ENCODE assay signal across 14 mouse cellular contexts in genomic region chr16:35311586-35311985, GRCm38 (mm10). TPM values are rescaled to one million over a fixed set of nuclear protein-coding genes. Genes with fewer than 3 reads are reported as not detected.
DNase-seq lines count a peak whose midpoint lies in the region; ATAC-seq lines count a peak whose summit lies in the region.
"Had no signal": no experiment of that assay in that cellular context is flagged by ENCODE, and none has a peak within 500 bp of the region (broad histone marks: within the 10 kb centered on the region; RNA-seq: fewer than 3 reads in every experiment).

No protein-coding gene starts in this region.

- H3K9ac ChIP-seq in hindbrain, embryonic 11.5 days (ENCODE audit: low read depth, low read length) = no peak overlapping the region
- H3K9ac ChIP-seq in forebrain, embryonic 14.5 days (ENCODE audit: low read length) = no peak overlapping the region
- H3K9ac ChIP-seq in midbrain, embryonic 14.5 days (replicated peaks; ENCODE audit: low read length) = no peak overlapping the region
- H3K9ac ChIP-seq: liver, embryonic 14.5 days; neural tube, embryonic 13.5 days had no signal

- no peaks in the 10 kb centered on the region for H3K9me3 ChIP-seq in hindbrain, embryonic 11.5 days (ENCODE audit: control insufficient read depth, low read length)
- H3K9me3 ChIP-seq in hindbrain, embryonic 10.5 days = no peaks in the 10 kb centered on the region
- H3K9me3 ChIP-seq in forebrain, embryonic 14.5 days (replicated peaks; ENCODE audit: control insufficient read depth, low read length) = no peaks in the 10 kb centered on the region
- no peaks in the 10 kb centered on the region for H3K9me3 ChIP-seq in midbrain, embryonic 14.5 days (ENCODE audit: control insufficient read depth, low read length)
- H3K9me3 ChIP-seq: neural tube, embryonic 13.5 days had no signal

- no peaks in the 10 kb centered on the region for H3K27me3 ChIP-seq in hindbrain, embryonic 11.5 days (ENCODE audit: control insufficient read depth, insufficient read depth, low read length)
- no peaks in the 10 kb centered on the region for H3K27me3 ChIP-seq in hindbrain, embryonic 10.5 days (ENCODE audit: insufficient read depth, poor library complexity, severe bottlenecking)
- H3K27me3 ChIP-seq in forebrain, embryonic 14.5 days (replicated peaks; ENCODE audit: control insufficient read depth, insufficient read depth, low read length) = no peaks in the 10 kb centered on the region
- no peaks in the 10 kb centered on the region for H3K27me3 ChIP-seq in midbrain, embryonic 14.5 days (ENCODE audit: control insufficient read depth, insufficient read depth, low read length)
- H3K27me3 ChIP-seq: neural tube, embryonic 13.5 days had no signal

- 52% methylated on average over 8 of the region's 8 CpGs for WGBS in hindbrain, embryonic 11.5 days
- WGBS in hindbrain, embryonic 10.5 days = 59% methylated on average over 8 of the region's 8 CpGs
- 44% methylated on average over 8 of the region's 8 CpGs for WGBS in forebrain, embryonic 14.5 days
- WGBS in midbrain, embryonic 14.5 days = 70% methylated on average over 8 of the region's 8 CpGs

- H3K4me1 ChIP-seq in hindbrain, embryonic 11.5 days (replicated peaks; ENCODE audit: control insufficient read depth, insufficient read depth, low read length) = 0 out of 2 replicates have a peak, but pooled peaks cover 2% of the 10 kb centered on the region
- peaks cover 21% of the 10 kb centered on the region for H3K4me1 ChIP-seq in hindbrain, embryonic 10.5 days (replicated peaks)
- H3K4me1 ChIP-seq in forebrain, embryonic 14.5 days (ENCODE audit: control insufficient read depth, insufficient read depth, low read length) = peaks cover 4% of the 10 kb centered on the region; the same call in 1 of the 2 replicates
- H3K4me1 ChIP-seq in midbrain, embryonic 14.5 days (ENCODE audit: control insufficient read depth, insufficient read depth, low read length) = no peaks in the 10 kb centered on the region

- no peak for ATAC-seq in hindbrain, embryonic 11.5 days (ENCODE audit: low FRiP score)
- ATAC-seq in forebrain, embryonic 14.5 days = peak; percentile 62; the same call in 1 of the 2 replicates
- no peak for ATAC-seq in midbrain, embryonic 14.5 days (ENCODE audit: low FRiP score, low TSS enrichment)

- DNase-seq in hindbrain, embryonic 11.5 days (ENCODE audit: low spot score) = peak; percentile 2
- no peak for DNase-seq in hindbrain, embryonic 10.5 days (ENCODE audit: low spot score)
- DNase-seq in lung, postnatal 10 days = peak; percentile 9
- no peak for DNase-seq in lung, adult 18-20 months
- peak; percentile 32 for DNase-seq in forebrain, embryonic 14.5 days (ENCODE audit: low spot score)
- peak; percentile 14 for DNase-seq in midbrain, embryonic 14.5 days
- no peak for DNase-seq in kidney, adult 11 months
- DNase-seq in retina, postnatal 1 day = no peak
- DNase-seq: adrenal gland, adult 2 months; cerebellum, adult 2 months had no signal

- no peak overlapping the region for H3K4me3 ChIP-seq in hindbrain, embryonic 11.5 days (ENCODE audit: low read depth, low read length)
- H3K4me3 ChIP-seq in hindbrain, embryonic 10.5 days = no peak overlapping the region
- no peak overlapping the region for H3K4me3 ChIP-seq in forebrain, embryonic 14.5 days (ENCODE audit: low read depth, low read length)
- H3K4me3 ChIP-seq in midbrain, embryonic 14.5 days (replicated peaks; ENCODE audit: low read depth, low read length) = no peak overlapping the region
- H3K4me3 ChIP-seq: erythroblast, embryonic 14.5 days; left cerebral cortex, adult 2 months; neural tube, embryonic 13.5 days had no signal

- H3K36me3 ChIP-seq in hindbrain, embryonic 11.5 days (ENCODE audit: control insufficient read depth, insufficient read depth, low read length) = no peaks in the 10 kb centered on the region
- peaks cover 8% of the 10 kb centered on the region for H3K36me3 ChIP-seq in hindbrain, embryonic 10.5 days
- H3K36me3 ChIP-seq in forebrain, embryonic 14.5 days (ENCODE audit: control insufficient read depth, insufficient read depth, low read length) = peaks cover 11% of the 10 kb centered on the region
- peaks cover 6% of the 10 kb centered on the region for H3K36me3 ChIP-seq in midbrain, embryonic 14.5 days (ENCODE audit: control insufficient read depth, insufficient read depth, low read length)

- H3K27ac ChIP-seq in hindbrain, embryonic 11.5 days (ENCODE audit: low read depth, low read length) = no peak overlapping the region
- H3K27ac ChIP-seq in hindbrain, embryonic 10.5 days = no peak overlapping the region
- H3K27ac ChIP-seq in forebrain, embryonic 14.5 days (ENCODE audit: low read depth, low read length) = no peak overlapping the region
- H3K27ac ChIP-seq in midbrain, embryonic 14.5 days (replicated peaks; ENCODE audit: low read depth, low read length) = no peak overlapping the region
- H3K27ac ChIP-seq: left cerebral cortex, adult 2 months; liver, embryonic 14.5 days; neural tube, embryonic 13.5 days had no signal

- no peak overlapping the region for H3K4me2 ChIP-seq in hindbrain, embryonic 11.5 days (replicated peaks; ENCODE audit: low read depth, low read length)
- no peak overlapping the region for H3K4me2 ChIP-seq in forebrain, embryonic 14.5 days (ENCODE audit: low read length)
- H3K4me2 ChIP-seq in midbrain, embryonic 14.5 days (ENCODE audit: low read length) = no peak overlapping the region
- H3K4me2 ChIP-seq: neural tube, embryonic 13.5 days had no signal

RNA-seq across cellular contexts. Expression of gene Sec22a, which starts 52.1 kb away (rescaled TPM):
- polyA plus RNA-seq in hindbrain, embryonic 11.5 days (2014; fragmentation: Nextera tagmentation; extraction: Ambion mirVana) = 41.9 and 46.1 TPM in 2 replicates
- 33.8 and 35.7 TPM in 2 replicates for polyA plus RNA-seq in hindbrain, embryonic 10.5 days (2016; fragmentation: Nextera tagmentation; extraction: Ambion mirVana)
- polyA plus RNA-seq in forebrain, embryonic 14.5 days (2014; fragmentation: Nextera tagmentation; extraction: Ambion mirVana) = 47.7 and 49.4 TPM in 2 replicates
- 43.0 and 45.3 TPM in 2 replicates for polyA plus RNA-seq in midbrain, embryonic 14.5 days (2014; fragmentation: Nextera tagmentation; extraction: Ambion mirVana)

Comparison
In these comparisons a context has a peak if more than half of its experiments do, and no peak if none do; other contexts are left out.
1. DNase-seq: peak in hindbrain, embryonic 11.5 days (single experiment), lung, postnatal 10 days (single experiment), forebrain, embryonic 14.5 days (single experiment) and midbrain, embryonic 14.5 days (single experiment); none in hindbrain, embryonic 10.5 days (single experiment), lung, adult 18-20 months (0 of 2), kidney, adult 11 months (single experiment) and retina, postnatal 1 day (single experiment).